Mouse (Mus musculus): ENCODE data around the gene Stk4.
"Not testable (repeated sequence)": the region's sequence is repeated elsewhere in the genome, so short reads cannot be mapped to it uniquely, and the experiment has no call there.

Gene Stk4

DNA sequence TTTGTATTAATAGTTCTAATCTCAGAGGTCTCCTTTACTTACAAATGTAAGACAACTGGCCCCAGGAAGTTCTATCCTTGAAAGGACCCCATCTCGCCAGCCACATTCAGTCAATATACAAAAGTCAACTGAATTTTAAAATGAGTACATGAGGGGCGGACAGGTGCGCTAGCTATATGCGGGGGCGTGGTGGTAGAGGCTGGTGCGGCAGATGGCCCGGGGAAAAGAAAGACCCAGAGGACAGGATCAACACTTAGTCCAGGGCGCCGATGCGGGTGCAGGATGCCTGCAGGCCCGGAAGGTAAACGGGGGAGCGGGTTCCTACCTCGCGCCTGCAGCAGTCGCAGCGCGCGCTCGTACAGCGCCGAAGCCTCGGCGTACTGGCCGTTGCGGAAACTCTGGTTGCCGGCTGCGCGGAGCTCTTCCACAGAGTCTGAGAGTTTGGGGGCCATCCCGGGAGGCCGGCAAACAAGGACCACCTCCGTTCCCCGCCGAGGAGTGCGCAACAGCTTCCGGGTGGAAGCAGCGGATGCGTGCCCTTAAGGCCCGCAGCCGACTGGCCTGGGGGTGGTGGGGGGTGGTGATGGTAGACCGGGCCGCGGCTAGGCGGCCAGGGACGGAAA, at the start of gene Stk4:
Stk4 (plus strand) TSS at position 181 of the 623 bp plus-strand sequence.
- in situ Hi-C loops (cut with MseI, MboI) = no loop called here

DNA sequence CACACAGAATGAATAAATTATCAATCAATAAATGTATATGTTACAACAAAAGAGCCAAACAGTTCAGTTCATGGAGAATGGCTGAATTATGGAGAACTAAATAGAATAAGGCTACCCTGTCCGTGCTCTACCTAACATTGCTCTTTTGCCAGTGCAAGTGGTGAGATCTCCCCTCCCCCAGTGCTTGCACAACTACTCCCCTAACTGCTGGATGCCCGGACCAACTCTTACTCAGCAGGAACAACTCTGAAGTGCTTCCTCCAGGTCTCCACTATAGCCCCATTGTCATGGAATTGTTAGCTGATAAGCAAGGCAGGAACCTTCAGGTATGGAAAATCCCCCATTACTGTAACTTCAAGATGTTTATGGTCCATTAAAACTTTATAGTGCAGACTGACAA, 48.0 kb upstream of the Stk4 start:
- in situ Hi-C loops (cut with MseI, MboI) = no loop called here

DNA sequence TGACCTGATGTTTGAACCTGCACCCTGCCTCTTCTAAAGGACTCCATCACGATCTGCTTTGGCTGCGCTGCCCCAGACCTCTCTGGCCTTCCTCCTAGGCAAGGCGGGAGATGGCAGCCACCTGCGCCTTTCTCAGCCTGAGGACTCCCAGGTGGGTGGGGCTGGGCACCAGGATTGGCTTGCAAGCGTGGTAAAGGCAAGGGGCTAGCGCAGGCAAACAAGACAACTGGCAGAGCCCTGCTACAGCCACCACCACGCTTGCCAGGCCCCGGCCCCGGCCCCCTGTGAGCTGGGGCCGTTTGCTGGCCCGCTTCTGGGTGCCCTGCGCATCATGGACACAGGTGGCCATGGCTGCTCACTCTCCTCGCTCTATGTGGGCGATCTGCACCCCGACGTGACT, 45.0 kb upstream of the Stk4 start, which contains the start of gene Pabpc1l:
Pabpc1l (plus strand) TSS at position 301 of the 400 bp plus-strand sequence.
- in situ Hi-C loops (cut with MseI, MboI) = no loop called here

DNA sequence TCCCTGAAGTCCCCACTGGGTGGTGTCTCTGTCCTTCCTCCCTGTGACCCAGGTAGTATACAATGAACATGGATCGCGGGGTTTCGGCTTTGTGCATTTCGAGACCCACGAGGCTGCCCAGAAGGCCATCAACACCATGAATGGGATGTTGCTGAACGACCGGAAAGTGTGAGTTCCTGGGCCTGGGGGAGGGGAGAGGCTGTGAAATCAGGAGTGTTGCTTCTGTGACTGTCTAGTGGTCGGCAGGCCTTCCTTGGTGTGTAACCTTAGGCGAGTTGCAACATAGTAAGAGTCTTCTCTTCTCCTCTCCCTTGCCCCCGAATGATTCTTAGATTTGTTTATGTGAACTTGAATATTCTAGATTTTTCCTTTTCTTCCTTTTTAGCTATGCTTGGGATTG, 39.0 kb upstream of the Stk4 start:
- in situ Hi-C loops (cut with MseI, MboI) = no loop called here

DNA sequence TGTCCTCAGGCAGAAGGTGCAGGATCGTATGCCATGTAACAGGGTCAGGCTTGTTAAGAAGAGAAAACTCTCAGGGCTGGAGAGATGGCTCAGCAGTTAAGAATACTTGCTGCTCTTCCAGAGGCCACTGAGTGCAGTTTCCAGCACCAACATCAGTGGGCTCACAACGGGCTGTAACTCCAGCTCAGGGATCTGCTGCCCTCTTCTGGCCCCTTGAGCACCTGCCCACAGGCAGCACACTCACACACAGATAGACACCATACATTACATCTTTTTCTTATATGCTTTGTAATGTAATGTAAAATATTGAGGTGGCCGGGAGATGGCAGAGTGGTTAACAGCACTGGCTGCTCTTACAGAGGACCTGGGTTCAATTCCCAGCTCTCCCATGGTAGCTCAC, 37.1 kb upstream of the Stk4 start:
- in situ Hi-C loops (cut with MseI, MboI) = no loop called here

DNA sequence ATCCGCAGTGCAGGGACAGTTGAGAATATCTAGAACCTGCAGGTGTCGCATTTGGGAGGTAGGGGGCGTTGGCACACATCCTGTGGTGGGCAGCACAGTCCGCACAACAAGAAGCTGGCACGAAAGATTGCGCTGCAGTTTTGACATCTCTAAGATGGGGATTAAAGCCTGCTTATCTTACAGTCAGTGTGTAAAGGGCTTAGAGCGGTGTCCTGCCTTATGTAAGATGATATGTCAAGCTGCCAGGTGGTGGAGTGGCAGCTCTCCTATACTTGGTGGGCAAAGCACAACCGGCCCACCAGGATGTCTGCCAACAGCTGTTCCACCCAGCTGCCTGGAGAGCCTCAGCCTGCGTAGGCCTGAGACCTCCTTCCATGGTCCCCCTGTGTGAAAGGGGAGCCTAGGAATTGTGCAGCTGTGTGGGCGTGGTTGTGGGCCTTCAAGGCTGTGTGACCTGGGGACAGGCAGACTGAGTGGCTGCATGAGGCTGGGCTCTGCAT, 33.6 kb upstream of the Stk4 start:
- in situ Hi-C loops (cut with MseI, MboI) = no loop called here

DNA sequence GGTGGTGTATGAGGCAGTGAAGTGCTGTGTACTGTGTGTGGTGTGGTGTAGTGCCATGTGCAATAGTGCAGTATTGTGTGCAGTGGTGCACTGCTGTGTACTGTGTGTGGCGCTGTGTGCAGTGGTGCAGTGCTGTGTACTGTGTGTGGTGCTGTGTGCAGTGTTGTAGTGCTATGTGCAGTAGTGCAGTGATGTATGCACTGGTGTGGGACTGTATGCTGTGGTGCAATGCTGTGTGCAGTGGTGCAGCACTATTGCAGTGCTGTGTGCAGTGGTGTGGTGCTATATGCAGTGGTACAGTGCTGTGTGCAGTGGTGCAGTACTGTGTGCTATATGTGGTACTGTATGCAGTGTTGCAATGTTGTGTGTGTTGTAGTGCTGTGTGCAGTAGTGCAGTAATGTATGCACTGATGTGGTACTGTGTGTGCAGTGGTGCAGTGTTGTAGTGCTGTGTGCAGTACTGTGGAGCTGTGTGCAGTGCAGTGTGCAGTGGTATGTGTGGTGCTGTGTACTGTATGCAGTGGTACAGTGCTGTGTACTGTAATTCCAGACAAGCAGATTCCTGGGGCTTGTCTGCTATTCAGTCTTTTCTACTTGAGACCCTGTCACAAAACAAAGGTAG, 31.6 kb upstream of the Stk4 start:
- in situ Hi-C loops (cut with MseI, MboI) = no loop called here

DNA sequence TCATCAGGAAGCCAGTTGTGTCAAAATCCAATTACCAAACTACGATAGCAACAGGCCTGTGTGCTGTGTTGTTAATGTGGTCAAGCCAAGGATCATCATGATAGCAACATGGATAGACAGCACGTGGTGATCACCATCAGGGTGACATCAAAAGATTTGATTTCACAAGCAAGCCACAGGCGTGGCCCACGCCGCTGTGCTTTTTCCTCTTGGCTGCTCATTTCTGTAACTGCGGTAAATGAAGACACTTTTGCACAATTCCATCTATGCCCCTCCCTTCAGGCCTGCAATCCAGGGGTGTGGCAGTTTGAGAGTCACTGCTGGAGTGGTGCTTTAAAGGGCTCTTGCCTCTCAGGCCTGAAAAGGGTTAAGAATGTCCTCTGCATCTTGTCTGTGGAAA, 29.2 kb upstream of the Stk4 start:
- in situ Hi-C loops (cut with MseI, MboI) = no loop called here

DNA sequence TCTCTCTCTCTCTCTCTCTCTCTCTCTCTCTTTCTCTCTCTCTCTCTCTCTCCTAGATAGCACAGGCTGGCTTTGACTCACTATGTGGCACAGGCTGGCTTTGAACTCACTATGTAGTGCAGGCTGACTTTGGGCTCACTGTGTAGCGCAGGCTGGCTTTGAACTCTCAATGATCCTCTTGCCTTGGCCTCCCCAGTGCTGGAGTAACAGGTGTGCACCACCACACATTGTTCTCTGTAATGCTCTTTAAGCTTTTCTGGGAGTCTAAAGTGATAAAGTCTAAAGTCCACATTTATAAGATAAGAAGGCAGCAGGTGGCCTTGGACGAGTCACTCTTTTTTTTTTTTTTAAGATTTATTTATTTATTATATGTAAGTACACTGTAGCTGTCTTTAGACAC, 28.6 kb upstream of the Stk4 start:
- in situ Hi-C loops (cut with MseI, MboI) = no loop called here

DNA sequence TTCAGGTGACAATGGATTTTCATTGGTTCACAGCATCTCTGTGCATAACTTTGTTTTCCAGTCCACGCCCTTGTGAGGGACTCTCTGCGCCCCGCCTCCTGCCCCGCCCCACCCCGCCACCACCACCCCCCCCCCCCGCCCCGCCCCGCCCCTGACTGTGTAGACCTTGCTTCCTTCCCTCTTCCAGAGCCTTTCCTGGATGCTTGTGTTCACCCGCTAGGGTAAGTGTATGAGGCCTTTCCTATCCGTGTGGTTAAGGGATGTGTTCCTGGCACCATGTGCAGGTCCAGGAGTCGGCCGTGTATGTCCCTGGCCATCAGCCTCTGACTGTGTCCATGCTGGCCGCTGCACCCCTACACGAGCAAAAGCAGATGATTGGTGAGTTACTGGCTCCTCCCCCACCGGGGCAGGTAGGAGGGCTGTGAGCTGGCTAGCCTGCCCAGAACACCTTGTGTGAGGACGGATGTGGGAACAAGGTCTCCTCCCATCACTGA, 22.9 kb upstream of the Stk4 start:
- in situ Hi-C loops (cut with MseI, MboI) = no loop called here

DNA sequence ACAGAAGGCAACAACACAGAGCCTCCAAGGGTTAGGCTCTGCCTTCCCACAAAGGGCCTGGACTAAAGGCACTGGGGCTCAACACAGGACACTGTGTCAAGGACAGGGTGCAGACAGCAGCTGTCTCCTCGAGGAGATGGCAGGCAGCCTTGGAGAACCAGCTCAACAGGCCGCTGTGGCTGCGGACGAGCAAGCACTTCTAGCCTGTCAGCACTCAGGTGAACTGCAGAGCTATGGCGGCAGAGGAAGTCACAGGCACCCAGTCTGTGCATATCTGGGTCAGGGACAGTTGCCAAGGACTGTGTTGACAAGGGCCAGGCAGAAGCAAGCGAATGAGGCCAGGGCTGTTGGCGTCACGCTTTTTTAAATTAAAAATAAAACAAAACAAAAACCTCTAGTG, 16.4 kb upstream of the Stk4 start:
- in situ Hi-C loops (cut with MseI, MboI) = no loop called here

DNA sequence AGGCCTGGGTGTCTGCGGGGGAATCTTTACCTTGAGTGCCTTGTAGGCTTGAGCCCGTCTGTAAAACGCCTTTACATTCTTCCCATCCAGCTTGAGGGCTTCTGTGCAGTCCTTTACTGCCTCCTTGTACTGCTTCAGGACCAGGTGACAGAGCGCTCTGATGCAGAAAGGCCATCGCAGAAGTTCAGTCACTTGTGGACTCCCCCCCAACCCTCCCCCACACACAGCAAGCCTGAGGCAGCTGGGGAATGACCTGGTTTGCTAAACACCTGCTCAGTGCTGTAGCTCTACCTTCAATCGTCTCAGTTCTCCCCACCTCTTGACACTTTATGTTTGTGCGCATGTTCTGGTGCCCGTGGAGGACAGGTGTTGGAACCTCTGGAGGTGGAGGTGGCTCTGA, 15.5 kb upstream of the Stk4 start:
- in situ Hi-C loops (cut with MseI, MboI) = no loop called here

DNA sequence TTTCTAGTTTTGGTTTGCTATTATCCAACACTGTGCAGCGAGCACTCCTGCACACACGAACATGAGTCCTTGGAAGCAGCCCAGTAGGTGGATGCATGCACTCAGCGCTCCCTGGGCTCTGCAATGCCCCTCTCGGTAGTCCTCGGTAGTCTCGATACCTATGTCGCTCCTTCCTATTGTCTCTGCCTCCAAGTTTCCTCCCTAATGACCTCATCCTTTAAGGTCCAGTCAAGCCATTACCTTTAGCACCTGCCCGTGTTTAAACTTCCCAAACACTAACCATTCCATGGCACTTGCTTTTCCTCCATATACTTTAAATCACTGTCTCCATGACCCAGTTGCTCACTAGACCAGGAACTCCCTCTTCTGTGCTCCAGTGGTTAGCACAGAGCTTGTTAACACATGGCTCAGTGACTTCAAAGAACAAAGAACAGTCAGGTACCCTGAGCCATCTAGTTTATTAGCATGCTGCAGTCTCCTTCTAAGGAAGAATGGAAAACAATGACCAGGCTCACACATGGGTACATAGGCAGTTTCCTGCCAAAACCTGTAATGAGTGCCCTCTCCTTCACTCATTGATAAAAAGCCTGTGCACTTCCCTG, 10.4 kb upstream of the Stk4 start:
- in situ Hi-C loops (cut with MseI, MboI) = no loop called here

DNA sequence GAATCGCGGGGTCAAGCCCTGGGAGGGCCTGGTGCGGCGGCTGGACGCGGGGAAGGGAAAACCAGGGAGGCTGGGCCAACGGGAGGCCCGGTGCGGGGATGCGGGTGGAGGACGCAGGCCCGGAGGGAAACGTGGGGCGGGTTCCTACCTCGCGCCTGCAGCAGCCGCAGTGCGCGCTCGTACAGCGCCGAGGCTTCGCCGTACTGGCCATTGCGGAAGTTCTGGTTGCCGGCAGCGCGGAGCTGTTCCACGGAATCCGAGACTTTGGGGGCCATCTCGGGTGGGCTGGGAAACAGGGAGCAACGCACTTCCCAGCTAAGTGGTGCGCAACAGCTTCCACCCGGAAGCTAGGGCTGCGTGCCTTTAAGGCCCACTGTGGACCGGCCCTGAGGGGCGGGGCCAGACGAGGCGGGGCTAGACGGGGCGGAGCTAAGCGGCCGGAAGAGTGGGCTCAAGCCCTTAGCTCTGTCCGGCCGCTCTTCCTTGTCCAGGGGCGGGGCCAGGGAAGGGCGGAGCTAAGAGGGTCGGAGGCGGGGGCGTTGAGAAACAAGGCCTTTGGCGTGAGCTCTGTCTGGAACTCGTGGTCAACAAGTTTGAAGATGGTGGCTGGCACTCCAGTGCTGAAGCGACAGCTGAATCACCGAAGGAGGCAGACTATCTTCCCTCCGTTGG, 779 bp downstream of the Stk4 start, which contains the start of gene Tomm34:
Tomm34 (minus strand) TSS at position 405 of the 672 bp plus-strand sequence.
- in situ Hi-C loops (cut with MseI, MboI) = no loop called here

DNA sequence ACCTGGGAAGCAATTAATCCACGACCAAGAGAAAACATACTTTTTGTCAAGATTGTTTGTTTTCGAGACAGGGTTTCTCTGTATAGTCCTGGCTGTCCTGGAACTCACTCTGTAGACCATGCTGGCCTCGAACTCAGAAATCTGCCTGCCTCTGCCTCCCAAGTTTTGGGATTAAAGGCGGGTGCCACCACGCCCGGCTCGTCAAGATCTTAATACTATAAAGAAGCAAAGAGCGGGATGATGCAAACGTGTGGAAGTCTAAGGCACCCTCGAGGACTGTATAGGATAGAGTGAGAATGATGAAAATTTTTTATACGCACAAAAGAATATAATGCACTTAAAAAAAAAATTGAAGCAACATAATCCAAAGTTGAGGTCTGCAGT, 1.3 kb downstream of the Stk4 start:
- in situ Hi-C loops (cut with MseI, MboI) = not testable (repeated sequence)

DNA sequence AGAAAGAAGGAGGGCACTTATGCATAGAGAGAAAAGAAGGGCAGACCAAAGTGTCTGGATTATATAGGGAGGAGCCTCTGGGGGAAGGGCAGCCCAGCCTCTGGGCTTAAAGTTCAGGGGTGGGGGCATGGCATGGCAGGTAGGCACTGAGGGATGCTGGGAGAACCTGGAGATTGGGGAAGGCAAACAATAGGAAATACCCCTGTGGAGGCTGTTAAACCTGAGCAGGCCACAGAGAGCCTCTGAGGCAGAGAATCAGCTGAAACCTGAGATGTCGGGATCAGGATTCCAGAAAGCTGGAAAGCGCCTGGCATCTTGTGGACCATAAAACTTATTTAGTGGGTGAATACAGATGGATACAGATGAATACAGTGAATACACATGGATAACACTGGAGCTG, 2.0 kb downstream of the Stk4 start:
- in situ Hi-C loops (cut with MseI, MboI) = no loop called here

DNA sequence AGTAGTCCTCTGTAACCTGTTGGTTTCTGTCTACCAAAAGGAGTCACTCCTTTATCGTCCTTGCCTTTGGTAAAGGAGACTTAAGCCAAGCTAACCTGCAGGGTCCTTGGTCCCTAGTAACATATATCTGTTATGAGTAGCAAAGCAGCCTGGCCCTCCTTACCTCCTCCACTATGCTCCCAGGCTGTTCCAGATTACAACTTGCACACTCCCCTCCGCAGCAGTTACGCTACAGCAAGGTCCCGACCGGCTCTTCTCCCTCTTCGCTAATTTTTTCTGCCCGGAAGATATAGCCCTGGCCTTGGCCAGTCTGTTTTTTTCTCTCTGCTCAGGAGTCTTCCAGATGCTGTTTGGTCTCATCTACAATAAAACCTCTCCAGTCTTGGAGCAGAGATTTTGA, 3.0 kb downstream of the Stk4 start:
- in situ Hi-C loops (cut with MseI, MboI) = no loop called here

DNA sequence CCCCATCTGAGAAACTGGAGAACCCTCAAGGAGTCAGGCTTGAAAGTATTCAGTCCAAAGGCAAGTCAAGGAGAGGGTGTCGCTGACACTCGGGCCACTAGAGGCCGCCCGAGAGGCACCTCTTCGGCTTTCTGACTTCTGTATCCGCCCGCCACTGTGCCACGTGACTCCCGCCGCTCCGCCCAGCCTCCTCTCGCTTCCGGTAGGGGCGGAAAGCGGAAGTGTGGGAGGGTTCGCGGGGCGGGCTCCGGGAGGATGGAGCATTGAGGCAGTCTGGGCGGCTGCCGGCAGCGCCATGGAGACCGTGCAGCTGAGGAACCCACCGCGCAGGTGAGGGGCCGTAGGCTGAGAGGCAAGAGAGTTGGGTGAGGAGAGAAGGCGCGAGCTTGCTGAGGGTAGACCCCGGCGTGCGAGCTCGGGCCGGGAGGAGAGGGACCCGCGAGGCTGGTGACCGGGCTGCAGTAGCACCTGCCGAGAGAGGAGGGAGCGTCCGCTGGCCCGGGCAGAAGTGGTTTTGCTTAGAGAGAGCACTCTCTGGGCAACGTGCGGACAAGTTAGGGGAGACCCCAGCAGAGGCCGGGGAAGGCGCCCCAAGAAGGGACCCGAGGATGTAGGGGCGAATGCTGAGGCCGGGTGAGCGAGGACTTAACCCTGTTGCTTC, 3.9 kb downstream of the Stk4 start:
- in situ Hi-C loops (cut with MseI, MboI) = no loop called here

DNA sequence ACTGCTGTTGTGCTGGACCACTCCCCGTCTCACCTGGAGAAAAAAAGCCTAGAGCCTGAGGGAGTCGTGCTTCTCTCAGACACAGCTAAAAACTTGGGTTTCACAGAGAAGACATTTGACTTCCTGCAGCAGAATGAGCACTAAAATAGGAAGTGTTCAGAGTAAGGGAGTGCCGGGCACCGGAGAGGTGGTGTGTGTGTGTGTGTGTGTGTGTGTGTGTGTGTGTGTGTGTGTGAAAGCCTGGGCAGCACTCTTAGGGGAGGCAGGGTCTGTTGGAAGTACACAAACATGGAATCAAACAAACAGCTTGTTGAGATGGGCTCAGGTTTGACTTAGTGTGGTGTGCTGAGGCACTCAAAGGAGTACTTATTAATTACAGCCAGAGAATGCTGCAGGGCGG, 5.0 kb downstream of the Stk4 start:
- in situ Hi-C loops (cut with MseI, MboI) = no loop called here

DNA sequence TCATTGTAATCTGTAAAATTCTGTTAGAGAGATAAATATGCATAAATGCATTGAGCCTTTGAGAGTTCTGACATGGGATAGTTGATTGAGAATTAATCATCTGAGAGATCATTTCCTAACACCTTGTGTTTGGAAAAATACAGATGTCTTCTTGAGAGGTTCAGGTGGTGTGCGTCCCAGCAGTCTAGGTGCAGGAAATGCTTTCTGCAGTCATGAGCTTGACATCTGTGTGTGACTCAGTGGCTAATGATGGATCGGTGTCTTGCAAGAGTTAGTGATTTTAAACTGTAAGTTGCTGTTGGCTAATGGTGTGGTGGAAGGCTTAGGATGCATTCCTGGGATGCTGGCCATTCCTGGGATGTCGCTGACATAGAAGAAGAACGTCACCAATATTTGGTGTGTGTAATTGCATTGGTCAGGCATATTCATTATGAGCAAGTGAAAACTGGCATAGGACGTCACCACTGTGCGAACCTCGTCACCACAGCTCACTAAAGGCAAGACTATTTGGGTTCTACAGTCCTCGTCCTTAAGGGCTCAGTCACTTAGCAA, 6.8 kb downstream of the Stk4 start:
- in situ Hi-C loops (cut with MseI, MboI) = no loop called here

DNA sequence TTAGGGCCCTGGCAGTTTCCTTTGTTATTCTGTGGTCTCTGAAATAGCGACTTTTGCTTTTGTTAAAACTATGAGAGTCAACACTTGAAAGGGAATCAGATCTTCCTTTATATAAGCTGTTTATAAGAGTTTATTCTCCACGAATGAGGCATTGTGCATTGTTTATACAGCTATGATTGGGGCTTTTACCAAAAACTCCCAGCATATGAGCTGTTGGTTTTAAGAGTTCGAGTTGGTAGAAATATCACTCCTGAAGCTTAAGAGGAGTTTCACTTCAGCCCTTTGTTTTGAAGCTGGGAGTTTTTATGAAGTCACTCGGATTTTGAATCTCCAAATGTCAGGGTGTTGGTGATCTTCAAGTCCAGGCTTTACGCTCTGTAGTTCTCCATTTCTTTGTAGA, 7.8 kb downstream of the Stk4 start:
- in situ Hi-C loops (cut with MseI, MboI) = no loop called here

DNA sequence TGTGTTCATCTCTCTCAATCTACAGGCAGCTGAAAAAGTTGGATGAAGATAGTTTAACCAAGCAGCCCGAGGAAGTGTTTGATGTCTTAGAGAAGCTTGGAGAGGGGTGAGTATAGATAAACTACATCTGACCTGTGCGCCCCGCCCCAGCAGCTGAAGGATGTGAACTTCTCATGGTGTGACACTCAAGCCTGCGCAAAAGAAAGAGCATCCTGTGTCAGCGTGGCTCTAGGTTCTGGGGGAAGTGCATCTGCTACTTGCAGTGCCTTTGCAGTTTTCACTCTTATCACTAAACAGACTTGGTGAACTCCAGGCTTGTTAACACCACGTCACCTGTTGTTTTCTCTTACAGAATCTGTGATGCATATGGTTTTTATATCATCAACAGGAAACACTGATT, 9.4 kb downstream of the Stk4 start:
- in situ Hi-C loops (cut with MseI, MboI) = no loop called here
